Mouse (Mus musculus): ENCODE results near the gene Gm20388. TPM values are rescaled to one million over a fixed set of nuclear protein-coding genes. Genes with fewer than 3 reads are reported as not detected.

Gene Gm20388
- polyA plus RNA-seq, 1 experiment from 2014 or later, result not detected

DNA sequence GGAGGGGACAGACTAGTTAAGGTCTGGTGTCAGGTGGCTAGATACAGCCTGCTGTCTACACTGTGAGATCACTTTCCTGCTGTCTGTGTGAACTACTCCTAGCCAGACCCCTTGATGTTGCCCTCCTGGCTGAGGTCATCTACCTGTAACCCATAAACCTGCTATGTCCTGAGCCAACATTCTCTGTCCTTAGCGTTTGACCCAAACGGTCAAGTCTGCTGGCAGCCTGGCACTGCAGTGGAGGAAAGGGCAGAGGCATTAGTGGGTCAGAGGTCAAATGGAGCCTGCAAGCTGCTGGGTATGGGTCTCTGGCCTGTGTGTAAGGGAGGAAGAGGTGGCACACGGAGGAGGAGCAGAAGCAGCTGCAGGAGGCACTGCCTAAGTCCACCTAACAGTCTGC, 4362.2 kb downstream of the Gm20388 start:
- Histone ChIP-seq H3K9me3 (ENCODE audit: control insufficient read depth, low read length) (no peaks in the 10 kb centered on the region), H3K36me3 (ENCODE audit: control insufficient read depth, insufficient read depth, low read length) (no peaks in the 10 kb centered on the region), H3K9ac (ENCODE audit: low read length) (no peak overlapping the region), H3K27ac (replicated peaks in 1 of 2; ENCODE audit: control insufficient read depth in 1 of 2, insufficient read depth in 1 of 2, low read depth in 2 of 2, low read length in 2 of 2) (no peak overlapping the region), H3K4me1 (ENCODE audit: control insufficient read depth in 2 of 2, insufficient read depth in 2 of 2, low read length in 2 of 2) (peaks cover 7 to 12% of the 10 kb centered on the region in 2 experiments), H3K4me3 (ENCODE audit: control insufficient read depth in 1 of 2, insufficient read depth in 1 of 2, low read depth in 1 of 2, low read length in 2 of 2) (no peak overlapping the region), H3K27me3 (ENCODE audit: control insufficient read depth, insufficient read depth, low read length) (no peaks in the 10 kb centered on the region), H3K4me2 (ENCODE audit: low read length) (no peak overlapping the region)
- ATAC-seq (ENCODE audit: insufficient number of reproducible peaks, insufficient read depth, low FRiP score, low read depth), result no peak
- WGBS, result 65% methylated on average over 3 of the region's 3 CpGs

GRCm38 (mm10) chr8:124273606-124274218, 4363.1 kb downstream of the Gm20388 start:
- Histone ChIP-seq H3K9me3 (ENCODE audit: control insufficient read depth, low read length) (no peaks in the 10 kb centered on the region), H3K4me3 (ENCODE audit: control insufficient read depth in 1 of 2, insufficient read depth in 1 of 2, low read depth in 1 of 2, low read length in 2 of 2) (no peak overlapping the region), H3K4me2 (ENCODE audit: low read length) (no peak overlapping the region), H3K27ac (replicated peaks in 1 of 2; ENCODE audit: control insufficient read depth in 1 of 2, insufficient read depth in 1 of 2, low read depth in 2 of 2, low read length in 2 of 2) (no peak overlapping the region), H3K27me3 (ENCODE audit: control insufficient read depth, insufficient read depth, low read length) (no peaks in the 10 kb centered on the region), H3K36me3 (ENCODE audit: control insufficient read depth, insufficient read depth, low read length) (no peaks in the 10 kb centered on the region), H3K9ac (ENCODE audit: low read length) (no peak overlapping the region), H3K4me1 (ENCODE audit: control insufficient read depth in 2 of 2, insufficient read depth in 2 of 2, low read length in 2 of 2) (peaks cover 7 to 12% of the 10 kb centered on the region in 2 experiments)
- ATAC-seq (ENCODE audit: insufficient number of reproducible peaks, insufficient read depth, low FRiP score, low read depth), result no peak
- WGBS, result 70% methylated on average over 8 of the region's 8 CpGs

GRCm38 (mm10) chr8:124274441-124275120, 4363.9 kb downstream of the Gm20388 start:
- Histone ChIP-seq H3K4me3 (ENCODE audit: control insufficient read depth in 1 of 2, insufficient read depth in 1 of 2, low read depth in 1 of 2, low read length in 2 of 2) (no peak overlapping the region), H3K27ac (replicated peaks in 1 of 2; ENCODE audit: control insufficient read depth in 1 of 2, insufficient read depth in 1 of 2, low read depth in 2 of 2, low read length in 2 of 2) (no peak overlapping the region), H3K9me3 (ENCODE audit: control insufficient read depth, low read length) (no peaks in the 10 kb centered on the region), H3K27me3 (ENCODE audit: control insufficient read depth, insufficient read depth, low read length) (no peaks in the 10 kb centered on the region), H3K9ac (ENCODE audit: low read length) (no peak overlapping the region), H3K4me2 (ENCODE audit: low read length) (no peak overlapping the region), H3K4me1 (ENCODE audit: control insufficient read depth in 2 of 2, insufficient read depth in 2 of 2, low read length in 2 of 2) (peaks cover 7 to 12% of the 10 kb centered on the region in 2 experiments), H3K36me3 (ENCODE audit: control insufficient read depth, insufficient read depth, low read length) (no peaks in the 10 kb centered on the region)
- WGBS, result 84% methylated on average over 10 of the region's 10 CpGs
- ATAC-seq (ENCODE audit: insufficient number of reproducible peaks, insufficient read depth, low FRiP score, low read depth), result no peak

DNA sequence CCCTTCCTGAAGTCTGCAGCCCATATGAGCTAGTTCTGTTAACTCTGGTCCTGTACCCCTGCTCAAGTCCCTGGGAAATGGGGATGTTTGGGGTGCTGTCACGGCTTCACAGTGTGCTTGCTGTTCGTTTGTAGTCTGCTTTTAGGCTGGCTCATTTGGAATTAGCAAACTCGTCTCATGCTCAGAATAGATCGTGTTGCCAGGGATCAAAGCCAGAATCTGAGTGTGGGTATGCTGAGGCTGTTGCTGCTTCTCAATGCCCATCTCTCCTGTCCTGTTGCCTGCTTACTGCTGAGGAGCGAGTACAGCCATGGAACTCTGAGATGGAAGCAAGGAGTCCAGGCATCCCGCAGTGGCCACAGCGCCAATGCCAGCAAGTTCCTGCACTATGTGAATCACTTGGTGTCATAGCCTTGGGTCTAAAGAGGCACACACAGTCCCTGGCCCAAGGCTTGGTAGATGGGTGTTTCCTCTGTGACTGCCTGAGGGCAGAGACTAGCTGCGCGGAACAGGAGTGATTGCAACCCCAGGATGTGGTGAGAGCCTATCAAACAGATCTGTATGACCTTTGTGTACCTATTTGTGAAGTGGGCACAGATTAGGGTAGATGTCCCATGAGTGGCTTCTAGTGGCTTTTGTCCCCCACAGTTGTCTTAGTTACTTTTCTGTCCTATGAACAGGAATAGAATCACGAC, 4364.9 kb downstream of the Gm20388 start:
- Histone ChIP-seq H3K36me3 (ENCODE audit: control insufficient read depth, insufficient read depth, low read length) (no peaks in the 10 kb centered on the region), H3K27ac (replicated peaks in 1 of 2; ENCODE audit: control insufficient read depth in 1 of 2, insufficient read depth in 1 of 2, low read depth in 2 of 2, low read length in 2 of 2) (no peak overlapping the region), H3K27me3 (ENCODE audit: control insufficient read depth, insufficient read depth, low read length) (no peaks in the 10 kb centered on the region), H3K4me1 (ENCODE audit: control insufficient read depth in 2 of 2, insufficient read depth in 2 of 2, low read length in 2 of 2) (peaks cover 9 to 16% of the 10 kb centered on the region in 2 experiments), H3K9ac (ENCODE audit: low read length) (no peak overlapping the region), H3K4me3 (ENCODE audit: control insufficient read depth in 1 of 2, insufficient read depth in 1 of 2, low read depth in 1 of 2, low read length in 2 of 2) (no peak overlapping the region), H3K4me2 (ENCODE audit: low read length) (no peak overlapping the region), H3K9me3 (ENCODE audit: control insufficient read depth, low read length) (no peaks in the 10 kb centered on the region)
- ATAC-seq (ENCODE audit: insufficient number of reproducible peaks, insufficient read depth, low FRiP score, low read depth), result no peak
- 86% methylated on average over 10 of the region's 10 CpGs for WGBS

DNA sequence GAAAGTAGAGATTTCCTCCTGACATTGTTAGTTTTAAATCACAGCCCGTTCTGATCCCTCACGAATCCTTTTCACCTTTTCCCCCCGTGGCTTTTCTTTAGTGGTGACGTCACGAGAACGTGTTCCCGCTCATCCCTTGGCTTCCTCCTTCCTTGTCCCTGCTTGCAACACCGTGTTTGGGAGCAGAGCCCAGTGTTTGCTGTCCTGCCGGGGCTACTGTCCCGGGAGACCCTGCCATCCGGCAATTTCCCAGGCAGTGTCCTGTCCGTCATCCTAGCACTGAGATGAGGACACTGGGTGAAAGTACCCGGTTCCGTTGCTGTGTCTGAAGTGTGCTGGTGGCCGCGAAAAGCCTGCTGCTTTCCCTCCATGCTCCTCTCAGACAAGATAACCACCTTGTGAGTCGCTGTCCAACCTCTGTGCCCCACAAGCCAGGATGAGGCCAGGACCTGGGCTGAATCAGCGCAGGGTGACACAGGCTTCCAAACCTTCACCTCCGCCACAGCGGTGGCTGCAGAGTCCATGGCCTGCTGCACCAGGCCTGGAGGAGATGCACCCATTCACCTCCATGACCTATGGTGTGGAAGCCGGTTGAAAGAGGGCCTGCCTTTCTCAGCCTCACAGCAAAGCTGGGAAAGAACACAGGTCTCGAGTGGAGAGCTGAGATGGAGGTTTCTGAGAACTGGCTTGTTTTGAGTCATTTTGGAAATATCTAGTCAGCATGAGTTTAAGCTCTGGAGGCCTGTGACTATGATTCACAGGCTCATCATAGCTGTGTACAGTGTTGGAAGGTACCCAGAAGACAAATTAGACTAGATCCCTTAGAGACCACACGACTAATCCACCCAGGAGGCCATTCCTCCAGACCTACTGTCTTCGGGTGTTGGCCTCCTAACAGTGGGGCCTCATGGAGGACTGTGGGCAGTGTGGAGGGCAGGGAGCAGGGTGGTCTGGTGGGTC, 4367.6 kb downstream of the Gm20388 start:
- H3K4me2 ChIP-seq (ENCODE audit: low read length), result no peak overlapping the region
- no peak overlapping the region for H3K9ac ChIP-seq (ENCODE audit: low read length)
- no peak for ATAC-seq (ENCODE audit: insufficient number of reproducible peaks, insufficient read depth, low FRiP score, low read depth)
- H3K36me3 ChIP-seq (ENCODE audit: control insufficient read depth, insufficient read depth, low read length), result no peaks in the 10 kb centered on the region
- no peak overlapping the region for H3K27ac ChIP-seq (replicated peaks in 1 of 2; ENCODE audit: control insufficient read depth in 1 of 2, insufficient read depth in 1 of 2, low read depth in 2 of 2, low read length in 2 of 2)
- H3K4me3 ChIP-seq (ENCODE audit: control insufficient read depth in 1 of 2, insufficient read depth in 1 of 2, low read depth in 1 of 2, low read length in 2 of 2), result no peak overlapping the region
- H3K27me3 ChIP-seq (ENCODE audit: control insufficient read depth, insufficient read depth, low read length), result no peaks in the 10 kb centered on the region
- H3K4me1 ChIP-seq (ENCODE audit: control insufficient read depth in 2 of 2, insufficient read depth in 2 of 2, low read length in 2 of 2), result peaks cover 25 to 36% of the 10 kb centered on the region in 2 experiments
- H3K9me3 ChIP-seq (ENCODE audit: control insufficient read depth, low read length), result no peaks in the 10 kb centered on the region
- WGBS, result 73% methylated on average over 24 of the region's 24 CpGs

- H3K4me1 ChIP-seq (ENCODE audit: control insufficient read depth in 2 of 2, insufficient read depth in 2 of 2, low read length in 2 of 2), result peaks cover 33 to 45% of the 10 kb centered on the region in 2 experiments
- H3K36me3 ChIP-seq (ENCODE audit: control insufficient read depth, insufficient read depth, low read length), result no peaks in the 10 kb centered on the region
- no peak for ATAC-seq (ENCODE audit: insufficient number of reproducible peaks, insufficient read depth, low FRiP score, low read depth)
- H3K9ac ChIP-seq (ENCODE audit: low read length), result no peak overlapping the region
- H3K4me3 ChIP-seq (ENCODE audit: control insufficient read depth in 1 of 2, insufficient read depth in 1 of 2, low read depth in 1 of 2, low read length in 2 of 2), result no peak overlapping the region
- H3K4me2 ChIP-seq (ENCODE audit: low read length), result no peak overlapping the region
- 84% methylated on average over 7 of the region's 7 CpGs for WGBS
- no peak overlapping the region for H3K27ac ChIP-seq (replicated peaks in 1 of 2; ENCODE audit: control insufficient read depth in 1 of 2, insufficient read depth in 1 of 2, low read depth in 2 of 2, low read length in 2 of 2)
- no peaks in the 10 kb centered on the region for H3K9me3 ChIP-seq (ENCODE audit: control insufficient read depth, low read length)
- no peaks in the 10 kb centered on the region for H3K27me3 ChIP-seq (ENCODE audit: control insufficient read depth, insufficient read depth, low read length)
These were observed 4368.5 kb downstream of the Gm20388 start for GRCm38 (mm10) chr8:124278956-124279689.

- no peaks in the 10 kb centered on the region for H3K9me3 ChIP-seq (ENCODE audit: control insufficient read depth, low read length)
- no peak for ATAC-seq (ENCODE audit: insufficient number of reproducible peaks, insufficient read depth, low FRiP score, low read depth)
- H3K27me3 ChIP-seq (ENCODE audit: control insufficient read depth, insufficient read depth, low read length), result no peaks in the 10 kb centered on the region
- no peak overlapping the region for H3K27ac ChIP-seq (replicated peaks in 1 of 2; ENCODE audit: control insufficient read depth in 1 of 2, insufficient read depth in 1 of 2, low read depth in 2 of 2, low read length in 2 of 2)
- H3K36me3 ChIP-seq (ENCODE audit: control insufficient read depth, insufficient read depth, low read length), result no peaks in the 10 kb centered on the region
- no peak overlapping the region for H3K9ac ChIP-seq (ENCODE audit: low read length)
- 84% methylated on average over 5 of the region's 5 CpGs for WGBS
- H3K4me2 ChIP-seq (ENCODE audit: low read length), result no peak overlapping the region
- H3K4me3 ChIP-seq (ENCODE audit: control insufficient read depth in 1 of 2, insufficient read depth in 1 of 2, low read depth in 1 of 2, low read length in 2 of 2), result no peak overlapping the region
- H3K4me1 ChIP-seq (ENCODE audit: control insufficient read depth in 2 of 2, insufficient read depth in 2 of 2, low read length in 2 of 2), result peaks cover 37 to 50% of the 10 kb centered on the region in 2 experiments
These were observed 4369.0 kb downstream of the Gm20388 start for GRCm38 (mm10) chr8:124279690-124279985.

Data from heart, embryonic 14.5 days (tissue).